Mouse (Mus musculus): Measurements from ENCODE around the gene Gm19345. TPM values are rescaled to one million over a fixed set of nuclear protein-coding genes. Genes with fewer than 3 reads are reported as not detected.

Gm19345 gene
- polyA plus RNA-seq, 1 experiment from 2014 or later: 0.75 TPM

GRCm38 (mm10) chr7:19823256-19824181 is 28.3 kb upstream of the Gm19345 start:
- Histone ChIP-seq H3K4me3 (ENCODE audit: low read depth, low read length) (no peak overlapping the region), H3K4me2 (ENCODE audit: low read depth, low read length) (peak overlapping the region; percentile 79), H3K9me3 (ENCODE audit: control insufficient read depth, low read length) (peaks cover 5% of the 10 kb centered on the region; the same call in 1 of the 2 replicates), H3K27ac (replicated peaks; ENCODE audit: low read depth, low read length) (peak overlapping the region; percentile 84), H3K9ac (ENCODE audit: low read depth, low read length) (no peak overlapping the region), H3K36me3 (ENCODE audit: control insufficient read depth, insufficient read depth, low read length) (no peaks in the 10 kb centered on the region), H3K4me1 (ENCODE audit: control insufficient read depth, insufficient read depth, low read length) (peaks cover 23% of the 10 kb centered on the region), H3K27me3 (replicated peaks; ENCODE audit: control insufficient read depth, insufficient read depth, low read length) (peaks cover 13% of the 10 kb centered on the region)
- no peak; the same call in none of the 2 replicates for ATAC-seq (ENCODE audit: low read depth)
- DNase-seq (ENCODE audit: low spot score): no peak
- WGBS: 20% methylated on average over 16 of the region's 16 CpGs

GRCm38 (mm10) chr7:19824182-19824973 is 27.4 kb upstream of the Gm19345 start:
- H3K27ac ChIP-seq (replicated peaks; ENCODE audit: low read depth, low read length): peak overlapping the region; percentile 84
- H3K9ac ChIP-seq (ENCODE audit: low read depth, low read length): 0 out of 2 replicates have a peak overlapping the region, but pooled peaks have one; percentile 25
- H3K36me3 ChIP-seq (ENCODE audit: control insufficient read depth, insufficient read depth, low read length): no peaks in the 10 kb centered on the region
- no peak overlapping the region; the same call in 1 of the 2 replicates for H3K4me3 ChIP-seq (ENCODE audit: low read depth, low read length)
- 37% methylated on average over 16 of the region's 26 CpGs for WGBS
- peak overlapping the region; percentile 24 for H3K4me2 ChIP-seq (ENCODE audit: low read depth, low read length)
- H3K27me3 ChIP-seq (replicated peaks; ENCODE audit: control insufficient read depth, insufficient read depth, low read length): peaks cover 13% of the 10 kb centered on the region
- DNase-seq (ENCODE audit: low spot score) (peak; percentile 95), ATAC-seq (ENCODE audit: low read depth) (peak; percentile 94)
- H3K9me3 ChIP-seq (ENCODE audit: control insufficient read depth, low read length): peaks cover 5% of the 10 kb centered on the region; the same call in 1 of the 2 replicates
- H3K4me1 ChIP-seq (ENCODE audit: control insufficient read depth, insufficient read depth, low read length): peaks cover 23% of the 10 kb centered on the region

- Histone ChIP-seq H3K4me3 (ENCODE audit: low read depth, low read length) (no peak overlapping the region), H3K4me2 (ENCODE audit: low read depth, low read length) (no peak overlapping the region), H3K9ac (ENCODE audit: low read depth, low read length) (no peak overlapping the region), H3K27me3 (replicated peaks; ENCODE audit: control insufficient read depth, insufficient read depth, low read length) (peaks cover 6% of the 10 kb centered on the region), H3K36me3 (ENCODE audit: control insufficient read depth, insufficient read depth, low read length) (no peaks in the 10 kb centered on the region), H3K27ac (replicated peaks; ENCODE audit: low read depth, low read length) (no peak overlapping the region), H3K9me3 (ENCODE audit: control insufficient read depth, low read length) (no peaks in the 10 kb centered on the region), H3K4me1 (ENCODE audit: control insufficient read depth, insufficient read depth, low read length) (peaks cover 27% of the 10 kb centered on the region)
- DNase-seq (ENCODE audit: low spot score) (peak; percentile 45), ATAC-seq (ENCODE audit: low read depth) (no peak)
- WGBS: 31% methylated on average over 4 of the region's 6 CpGs
These were observed 25.0 kb upstream of the Gm19345 start for GRCm38 (mm10) chr7:19826756-19827155.

- Histone ChIP-seq H3K4me2 (ENCODE audit: low read depth, low read length) (no peak overlapping the region), H3K36me3 (ENCODE audit: control insufficient read depth, insufficient read depth, low read length) (no peaks in the 10 kb centered on the region), H3K4me1 (ENCODE audit: control insufficient read depth, insufficient read depth, low read length) (peaks cover 6% of the 10 kb centered on the region), H3K9me3 (ENCODE audit: control insufficient read depth, low read length) (no peaks in the 10 kb centered on the region), H3K9ac (ENCODE audit: low read depth, low read length) (no peak overlapping the region), H3K27me3 (replicated peaks; ENCODE audit: control insufficient read depth, insufficient read depth, low read length) (no peaks in the 10 kb centered on the region), H3K4me3 (ENCODE audit: low read depth, low read length) (no peak overlapping the region), H3K27ac (replicated peaks; ENCODE audit: low read depth, low read length) (no peak overlapping the region)
- DNase-seq (ENCODE audit: low spot score): no peak
- ATAC-seq (ENCODE audit: low read depth): no peak
- WGBS: 79% methylated on average over 3 of the region's 3 CpGs
These were observed 22.1 kb upstream of the Gm19345 start for GRCm38 (mm10) chr7:19829694-19830093.

- Histone ChIP-seq H3K4me2 (ENCODE audit: low read depth, low read length) (peak overlapping the region; percentile 30), H3K27ac (replicated peaks; ENCODE audit: low read depth, low read length) (no peak overlapping the region), H3K27me3 (replicated peaks; ENCODE audit: control insufficient read depth, insufficient read depth, low read length) (no peaks in the 10 kb centered on the region), H3K36me3 (ENCODE audit: control insufficient read depth, insufficient read depth, low read length) (no peaks in the 10 kb centered on the region), H3K4me1 (ENCODE audit: control insufficient read depth, insufficient read depth, low read length) (peaks cover 4% of the 10 kb centered on the region; the same call in 1 of the 2 replicates), H3K4me3 (ENCODE audit: low read depth, low read length) (no peak overlapping the region), H3K9ac (ENCODE audit: low read depth, low read length) (no peak overlapping the region), H3K9me3 (ENCODE audit: control insufficient read depth, low read length) (no peaks in the 10 kb centered on the region)
- peak; percentile 70 for ATAC-seq (ENCODE audit: low read depth)
- peak; percentile 78 for DNase-seq (ENCODE audit: low spot score)
- 30% methylated on average over 12 of the region's 13 CpGs for WGBS
These were observed 21.1 kb upstream of the Gm19345 start for GRCm38 (mm10) chr7:19830682-19831156.

GRCm38 (mm10) chr7:19831837-19832236 is 20.0 kb upstream of the Gm19345 start:
- ATAC-seq (ENCODE audit: low read depth) (0 out of 2 replicates have a peak, but pooled peaks have one; percentile 50), DNase-seq (ENCODE audit: low spot score) (no peak)
- H3K4me3 ChIP-seq (ENCODE audit: low read depth, low read length): no peak overlapping the region
- no peaks in the 10 kb centered on the region for H3K9me3 ChIP-seq (ENCODE audit: control insufficient read depth, low read length)
- H3K27me3 ChIP-seq (replicated peaks; ENCODE audit: control insufficient read depth, insufficient read depth, low read length): no peaks in the 10 kb centered on the region
- 45% methylated on average over 9 of the region's 9 CpGs for WGBS
- peaks cover 4% of the 10 kb centered on the region; the same call in 1 of the 2 replicates for H3K4me1 ChIP-seq (ENCODE audit: control insufficient read depth, insufficient read depth, low read length)
- H3K4me2 ChIP-seq (ENCODE audit: low read depth, low read length): no peak overlapping the region
- H3K27ac ChIP-seq (replicated peaks; ENCODE audit: low read depth, low read length): no peak overlapping the region
- no peak overlapping the region for H3K9ac ChIP-seq (ENCODE audit: low read depth, low read length)
- no peaks in the 10 kb centered on the region for H3K36me3 ChIP-seq (ENCODE audit: control insufficient read depth, insufficient read depth, low read length)

GRCm38 (mm10) chr7:19834055-19834454 is 17.7 kb upstream of the Gm19345 start:
- no peak overlapping the region for H3K9ac ChIP-seq (ENCODE audit: low read depth, low read length)
- ATAC-seq (ENCODE audit: low read depth) (no peak), DNase-seq (ENCODE audit: low spot score) (no peak)
- H3K27ac ChIP-seq (replicated peaks; ENCODE audit: low read depth, low read length): no peak overlapping the region
- H3K4me3 ChIP-seq (ENCODE audit: low read depth, low read length): no peak overlapping the region
- peaks cover 4% of the 10 kb centered on the region; the same call in 1 of the 2 replicates for H3K4me1 ChIP-seq (ENCODE audit: control insufficient read depth, insufficient read depth, low read length)
- no peaks in the 10 kb centered on the region for H3K36me3 ChIP-seq (ENCODE audit: control insufficient read depth, insufficient read depth, low read length)
- WGBS: 60% methylated on average over 3 of the region's 3 CpGs
- H3K27me3 ChIP-seq (replicated peaks; ENCODE audit: control insufficient read depth, insufficient read depth, low read length): no peaks in the 10 kb centered on the region
- H3K4me2 ChIP-seq (ENCODE audit: low read depth, low read length): no peak overlapping the region
- no peaks in the 10 kb centered on the region for H3K9me3 ChIP-seq (ENCODE audit: control insufficient read depth, low read length)

GRCm38 (mm10) chr7:19836843-19837242 is 15.0 kb upstream of the Gm19345 start:
- no peak overlapping the region for H3K9ac ChIP-seq (ENCODE audit: low read depth, low read length)
- no peak overlapping the region for H3K4me2 ChIP-seq (ENCODE audit: low read depth, low read length)
- 60% methylated on average over 3 of the region's 3 CpGs for WGBS
- DNase-seq (ENCODE audit: low spot score) (no peak), ATAC-seq (ENCODE audit: low read depth) (no peak)
- no peak overlapping the region for H3K27ac ChIP-seq (replicated peaks; ENCODE audit: low read depth, low read length)
- no peaks in the 10 kb centered on the region for H3K4me1 ChIP-seq (ENCODE audit: control insufficient read depth, insufficient read depth, low read length)
- no peaks in the 10 kb centered on the region for H3K27me3 ChIP-seq (replicated peaks; ENCODE audit: control insufficient read depth, insufficient read depth, low read length)
- H3K36me3 ChIP-seq (ENCODE audit: control insufficient read depth, insufficient read depth, low read length): no peaks in the 10 kb centered on the region
- H3K4me3 ChIP-seq (ENCODE audit: low read depth, low read length): no peak overlapping the region
- no peaks in the 10 kb centered on the region for H3K9me3 ChIP-seq (ENCODE audit: control insufficient read depth, low read length)

Measured in embryonic facial prominence, embryonic 14.5 days (tissue).